Mouse (Mus musculus) E14TG2a.4 (cell line): ENCODE measurements at regions not wholly inside any gene's neighbourhood (a gene's known extent, or its start where the extent isn't known, plus 50 kb on each side); places are given as distances from the start of the nearest gene placed in this dataset.

Experiments
- H3K27me3 ChIP-seq: 2 replicates; pipeline ENCODE4 v1.6.1; 2014; ENCODE audit warnings: low read length, control low read depth; ENCODE audit not compliant: insufficient read depth
- H3K36me3 ChIP-seq: 2 replicates; pipeline ENCODE4 v1.6.1; 2014; ENCODE audit warnings: low read length, control low read depth; ENCODE audit not compliant: insufficient read depth
- H3K4me1 ChIP-seq: replicated peaks from 2 replicates; pipeline ENCODE4 v1.6.1; 2014; ENCODE audit warnings: low read depth, low read length, control low read depth
- H3K4me3 ChIP-seq: replicated peaks from 2 replicates; pipeline ENCODE4 v1.5.1; 2014; ENCODE audit warnings: mild to moderate bottlenecking, low read length
- H3K9me3 ChIP-seq: 2 replicates; pipeline ENCODE4 v1.6.1; 2014; ENCODE audit warnings: low read length, control low read depth
- CTCF ChIP-seq: conservative IDR thresholded peaks from 2 replicates; pipeline ENCODE4 v1.5.1; 2014; ENCODE audit warnings: low read length
- NANOG ChIP-seq: IDR thresholded peaks from 2 replicates; pipeline ENCODE4 v1.6.1; 2014; ENCODE audit warnings: borderline replicate concordance, low read length, mixed read lengths
- POU5F1 ChIP-seq: IDR thresholded peaks from 2 replicates; pipeline ENCODE4 v1.6.1; 2014; ENCODE audit warnings: low read length, borderline replicate concordance

DNA sequence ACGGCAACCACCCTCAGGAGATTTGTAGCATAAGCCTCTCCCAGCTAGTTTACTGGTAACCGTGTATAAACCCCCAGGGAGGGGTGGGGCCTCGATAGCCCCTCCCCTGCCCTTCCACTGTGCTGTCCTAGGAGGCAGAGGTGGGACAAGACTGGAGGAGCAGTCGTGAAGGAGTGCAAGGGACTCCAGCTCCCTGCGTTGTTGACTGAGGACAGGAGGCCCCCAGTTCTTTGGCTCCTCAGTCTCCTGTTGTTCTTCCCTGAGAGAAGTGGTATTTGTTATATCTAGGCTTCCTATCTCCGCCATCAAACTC, 58.5 kb upstream of the Zfp217 start:
- peak overlapping the region; percentile 67 for H3K4me3 ChIP-seq
- H3K4me1 ChIP-seq = peaks cover 76% of the 10 kb centered on the region
- TF ChIP-seq CTCF = no peak
- no peak for TF ChIP-seq NANOG
- TF ChIP-seq POU5F1 = no peak
- H3K9me3 ChIP-seq = no peaks in the 10 kb centered on the region
- H3K36me3 ChIP-seq = no peaks in the 10 kb centered on the region
- H3K27me3 ChIP-seq = no peaks in the 10 kb centered on the region

GRCm38 (mm10) chr2:170205591-170206441, 57.9 kb upstream of the Zfp217 start:
- no peaks in the 10 kb centered on the region for H3K9me3 ChIP-seq
- no peaks in the 10 kb centered on the region for H3K27me3 ChIP-seq
- TF ChIP-seq NANOG = no peak
- no peak for TF ChIP-seq CTCF
- TF ChIP-seq POU5F1 = no peak
- no peaks in the 10 kb centered on the region for H3K36me3 ChIP-seq
- H3K4me3 ChIP-seq = peak overlapping the region; percentile 67
- H3K4me1 ChIP-seq = peaks cover 80% of the 10 kb centered on the region

- TF ChIP-seq NANOG (no peak), POU5F1 (no peak), CTCF (no peak)
- Histone ChIP-seq H3K4me1 (peaks cover 84% of the 10 kb centered on the region), H3K36me3 (no peaks in the 10 kb centered on the region), H3K27me3 (no peaks in the 10 kb centered on the region), H3K9me3 (no peaks in the 10 kb centered on the region), H3K4me3 (peak overlapping the region; percentile 67)
These were observed 57.0 kb upstream of the Zfp217 start for GRCm38 (mm10) chr2:170204768-170205514.

DNA sequence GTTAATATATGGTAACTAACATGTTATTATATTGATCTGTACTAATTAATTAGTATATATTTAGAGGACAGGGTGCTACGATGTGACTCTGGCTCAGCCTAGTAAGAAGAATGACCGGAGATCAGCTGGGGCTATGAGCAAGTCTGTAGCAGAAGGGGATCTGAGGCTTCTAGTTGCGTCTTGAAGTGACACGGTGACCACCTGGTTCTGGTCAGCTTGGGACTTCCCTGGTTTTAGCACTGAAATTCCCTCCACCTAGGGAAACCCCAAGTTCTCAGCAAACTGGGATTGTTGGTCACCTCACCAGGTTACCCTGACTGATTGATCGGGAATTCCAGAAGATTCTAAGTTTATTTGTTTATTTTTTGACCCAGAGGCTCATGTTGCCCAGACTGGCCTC, 55.6 kb upstream of the Zfp217 start:
- TF ChIP-seq CTCF (no peak), POU5F1 (no peak), NANOG (no peak)
- H3K4me3 ChIP-seq = no peak overlapping the region

DNA sequence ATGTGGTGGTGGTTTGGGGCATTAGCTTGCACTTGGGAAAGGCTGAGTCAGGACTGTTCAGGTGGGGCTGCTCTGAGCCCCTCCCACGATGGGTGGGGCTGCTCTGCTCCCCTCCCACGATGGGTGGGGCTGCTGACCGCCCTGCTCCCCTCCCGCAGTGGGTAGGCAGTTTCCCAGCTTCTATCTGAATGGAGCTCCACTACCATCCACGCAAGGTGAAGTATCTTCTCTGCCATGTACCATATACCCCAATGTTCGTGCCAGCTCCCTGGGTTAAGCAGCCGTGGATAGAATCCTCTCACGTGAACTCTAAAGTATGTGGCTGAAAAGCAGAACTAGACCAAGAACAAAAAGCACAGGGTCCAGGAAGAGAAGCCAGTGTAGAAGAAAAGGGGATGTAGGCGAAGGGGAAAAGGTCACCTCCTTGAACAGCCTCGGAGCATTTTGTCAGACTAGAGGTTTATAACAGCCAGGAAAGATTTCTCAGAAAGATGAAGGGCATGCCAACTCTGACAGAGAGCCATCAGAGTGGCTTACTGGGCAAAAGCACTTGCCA, 54.0 kb upstream of the Zfp217 start:
- H3K36me3 ChIP-seq = no peaks in the 10 kb centered on the region
- H3K27me3 ChIP-seq = no peaks in the 10 kb centered on the region
- H3K4me3 ChIP-seq = peak overlapping the region; percentile 78
- no peaks in the 10 kb centered on the region for H3K9me3 ChIP-seq
- peaks cover 81% of the 10 kb centered on the region for H3K4me1 ChIP-seq
- TF ChIP-seq NANOG (no peak), CTCF (no peak), POU5F1 (no peak)

More for the DNA sequence above, 55.6 kb upstream of the Zfp217 start:
- H3K27me3 ChIP-seq = no peaks in the 10 kb centered on the region
- H3K36me3 ChIP-seq = no peaks in the 10 kb centered on the region
- H3K4me1 ChIP-seq = peaks cover 82% of the 10 kb centered on the region
- no peaks in the 10 kb centered on the region for H3K9me3 ChIP-seq
